Mouse (Mus musculus) adrenal gland, postnatal 10 days (tissue): ENCODE measurements at regions not wholly inside any gene's neighbourhood (a gene's known extent, or its start where the extent isn't known, plus 50 kb on each side); places are given as distances from the start of the nearest gene placed in this dataset.
"Not testable (repeated sequence)": the region's sequence is repeated elsewhere in the genome, so short reads cannot be mapped to it uniquely, and the experiment has no call there.

ENCODE experiments used
- DNase-seq: peaks from one replicate; pipeline ENCODE4 v3.0.0; 2021; ENCODE audit warnings: mixed read lengths

- no peak for DNase-seq
Observed at GRCm38 (mm10) chr10:118050152-118050641, 91.4 kb upstream of the Mdm1 start.

DNA sequence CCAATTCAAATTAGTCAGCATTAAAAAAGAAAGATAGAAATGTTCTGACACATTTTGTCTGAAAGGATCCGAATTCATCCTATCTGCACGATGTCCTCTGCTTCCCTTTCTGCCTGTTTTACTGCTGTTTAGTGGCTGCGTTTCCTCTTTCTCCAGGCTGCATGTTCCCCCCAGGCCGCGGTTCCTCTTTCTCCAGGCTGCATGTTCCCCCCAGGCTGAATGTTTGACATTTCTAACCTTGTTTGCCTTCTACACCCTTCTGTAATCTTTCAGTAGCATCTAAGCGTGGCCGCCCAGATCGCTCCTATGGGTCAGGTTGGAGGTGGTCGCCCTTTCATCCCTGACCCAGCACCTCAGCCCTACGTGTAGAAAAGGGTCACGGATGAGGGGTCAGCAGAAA lies 89.6 kb upstream of the Mdm1 start:
- DNase-seq: no peak

DNA sequence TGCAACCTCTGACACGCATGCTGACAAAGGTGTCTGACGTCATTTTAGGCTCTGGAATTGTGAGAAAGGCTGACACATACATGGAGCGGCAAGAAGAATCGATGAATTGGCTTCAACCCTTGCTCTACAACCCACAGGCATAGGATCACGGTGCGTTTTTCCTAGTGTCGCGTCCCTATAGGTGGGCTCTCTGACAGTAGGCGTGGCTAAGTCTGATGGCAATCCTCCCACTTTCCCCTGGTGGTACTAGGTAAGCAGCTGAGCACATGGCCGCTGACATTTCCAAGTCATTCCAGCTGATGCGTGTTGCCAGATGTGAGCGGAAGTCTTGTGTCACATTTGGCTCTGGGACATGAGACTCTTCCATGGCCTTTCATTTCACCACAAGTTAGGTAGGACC lies 89.1 kb upstream of the Mdm1 start:
- DNase-seq: no peak

DNA sequence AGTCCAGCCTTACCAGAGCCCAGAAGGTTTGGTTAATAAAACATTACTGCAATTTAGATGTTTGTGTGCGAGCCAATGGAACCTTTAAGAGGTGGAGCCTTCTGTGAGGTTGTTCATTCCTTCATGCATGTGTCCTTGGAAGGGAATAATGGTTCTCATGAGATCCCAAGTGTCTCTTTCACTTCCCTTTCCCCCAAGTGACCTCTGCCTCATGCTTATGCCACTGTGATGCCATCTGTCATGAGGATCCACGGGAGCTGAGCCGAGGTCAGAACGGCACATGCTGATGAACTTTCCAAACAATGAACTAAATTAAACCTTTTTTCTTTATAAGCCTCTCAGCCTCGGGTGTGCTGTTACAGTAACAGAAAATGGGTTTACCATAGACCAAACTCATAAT lies 88.6 kb upstream of the Mdm1 start:
- DNase-seq: no peak

DNA sequence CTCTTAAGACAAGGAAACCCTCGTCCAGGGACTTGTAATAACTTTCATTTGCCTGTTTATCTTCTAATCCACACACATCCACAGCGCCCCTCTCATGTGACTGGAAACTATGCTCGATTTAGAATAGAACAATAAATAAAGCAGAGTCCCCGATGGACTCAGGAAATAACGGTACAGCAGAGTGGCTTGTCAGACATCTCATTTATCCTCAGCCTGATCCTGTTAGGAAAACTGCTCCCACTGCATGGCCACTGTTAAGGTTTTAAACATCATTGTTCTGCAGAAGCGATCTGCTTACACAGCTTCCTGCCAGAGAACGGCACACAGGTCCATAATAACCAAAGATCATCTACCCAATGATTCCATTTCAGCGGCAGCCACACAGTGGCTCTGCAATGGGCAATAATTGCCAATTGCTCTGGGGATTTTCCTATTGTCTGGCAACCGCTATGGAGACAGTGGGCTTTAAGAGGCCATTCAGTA lies 84.8 kb upstream of the Mdm1 start:
- no peak for DNase-seq

GRCm38 (mm10) chr10:118057516-118057915 lies 84.1 kb upstream of the Mdm1 start:
- no peak for DNase-seq

- no peak for DNase-seq
Observed at GRCm38 (mm10) chr10:118064816-118065216, 76.8 kb upstream of the Mdm1 start.

DNA sequence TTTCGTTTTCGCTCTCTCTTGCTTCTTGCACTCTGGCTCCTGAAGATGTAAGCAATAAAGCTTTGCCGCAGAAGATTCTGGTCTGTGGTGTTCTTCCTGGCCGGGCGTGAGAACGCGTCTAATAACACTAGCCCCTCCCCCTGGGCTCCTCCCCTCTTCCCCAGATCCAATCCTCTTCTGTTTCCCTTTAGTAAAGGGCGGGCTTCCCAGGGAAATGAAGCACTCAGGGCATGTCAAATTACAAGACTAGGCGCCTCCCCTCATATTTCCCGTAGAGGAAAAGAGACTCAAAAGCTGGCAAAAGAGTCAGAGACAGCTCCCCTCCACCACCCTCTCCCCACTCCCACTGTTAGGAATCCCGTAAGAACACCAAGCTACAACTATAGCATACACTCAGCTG lies 65.3 kb upstream of the Mdm1 start:
- DNase-seq: not testable (repeated sequence)

GRCm38 (mm10) chr10:118081636-118082166 lies 59.9 kb upstream of the Mdm1 start:
- DNase-seq: no peak

GRCm38 (mm10) chr10:118083035-118083720 lies 58.4 kb upstream of the Mdm1 start:
- DNase-seq: no peak

DNA sequence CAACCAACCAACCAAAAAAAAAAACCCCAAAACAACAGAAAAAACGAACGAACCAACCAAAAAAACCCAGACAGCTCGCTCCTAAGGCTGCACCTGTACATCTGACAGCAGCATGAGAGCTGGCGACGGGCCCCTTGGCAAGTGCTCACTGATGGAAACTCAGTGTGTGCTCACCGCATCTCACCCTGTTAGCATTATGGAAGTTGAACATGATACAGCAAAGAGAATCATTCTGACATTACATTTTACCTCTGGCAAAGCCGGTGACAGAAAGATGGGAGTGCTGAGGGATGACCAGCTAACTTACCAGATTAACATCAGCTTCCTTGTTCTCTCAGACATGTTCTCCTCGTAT lies 57.9 kb upstream of the Mdm1 start:
- no peak for DNase-seq

DNA sequence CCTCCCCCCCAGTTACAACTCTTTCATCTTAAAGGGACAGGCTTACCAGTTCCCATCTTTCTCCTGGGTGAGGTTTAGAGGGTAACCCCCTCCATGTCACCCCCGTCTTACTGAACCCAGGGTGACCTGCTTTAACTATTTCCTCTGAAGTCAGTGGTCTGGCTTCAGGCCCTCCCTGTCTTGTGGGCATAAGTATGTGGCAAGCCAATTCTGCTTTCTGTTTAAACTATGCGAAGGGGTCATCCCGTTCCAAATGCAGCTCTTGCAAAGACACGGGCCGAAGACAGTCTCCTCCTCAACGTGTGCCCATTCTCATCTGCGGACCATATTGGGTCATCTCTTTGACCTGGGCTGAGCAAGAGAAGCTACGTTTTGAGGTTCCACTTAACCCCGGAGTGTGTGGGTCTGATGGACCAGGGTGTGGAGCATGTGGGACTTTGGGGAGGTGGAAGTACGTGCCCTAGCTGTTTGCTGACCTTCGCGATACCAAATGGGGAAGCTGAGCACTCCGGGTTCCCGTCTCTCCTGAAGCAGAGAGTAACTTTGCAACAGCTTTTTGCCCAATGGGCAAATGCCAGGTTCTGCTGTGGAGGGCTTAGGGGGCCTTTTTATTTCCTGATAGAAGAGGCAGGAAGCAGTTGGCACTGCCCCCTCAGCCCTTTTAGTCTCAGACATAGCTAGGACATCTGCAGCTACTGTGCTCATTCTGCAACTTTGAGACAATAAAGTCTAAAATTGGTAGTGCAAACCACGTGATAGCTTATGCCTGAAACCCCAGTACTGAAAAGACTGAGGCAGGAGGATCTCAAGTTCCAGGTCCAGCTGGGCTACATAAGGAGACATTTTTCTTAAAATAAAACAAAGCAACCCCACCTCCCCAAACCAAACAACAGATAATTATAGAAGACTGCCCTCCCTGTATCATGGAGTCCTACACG lies 56.3 kb upstream of the Mdm1 start:
- no peak for DNase-seq

DNA sequence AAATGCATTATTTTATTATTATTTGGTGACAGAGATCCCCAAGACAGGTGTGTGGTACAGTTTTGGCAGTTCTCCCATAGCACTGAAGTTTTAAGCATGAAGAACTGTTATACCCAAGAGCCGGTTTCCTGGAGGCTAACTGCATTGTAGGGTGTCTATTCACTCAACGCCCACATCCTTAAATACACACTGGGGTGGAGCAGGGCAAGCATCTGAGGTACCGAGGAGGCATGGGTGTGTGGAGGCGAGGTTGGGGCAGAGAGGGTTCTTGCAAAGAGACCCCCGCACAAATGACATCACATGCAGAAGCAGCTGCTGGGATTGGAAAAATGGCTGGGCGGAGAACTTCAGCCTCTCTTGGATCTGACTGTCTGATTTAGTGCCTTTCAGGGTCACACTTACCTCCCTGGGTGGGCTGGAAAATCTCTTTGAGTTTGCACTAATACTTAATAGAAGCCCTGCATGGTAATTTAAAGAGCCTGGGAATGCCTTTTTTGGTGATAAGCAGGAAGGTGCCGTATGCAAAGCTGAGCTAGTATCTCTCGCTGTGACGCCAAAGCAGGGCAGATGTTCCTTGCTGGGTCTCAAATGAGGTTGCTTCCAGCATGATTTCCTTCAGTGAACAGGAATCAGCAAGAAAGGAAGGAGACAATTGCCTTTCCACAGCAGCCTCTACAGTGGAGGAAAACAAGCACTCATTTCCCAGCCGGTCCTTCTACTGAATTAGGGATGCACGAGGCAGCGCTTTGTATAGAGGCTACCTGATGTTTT lies 53.9 kb upstream of the Mdm1 start:
- no peak for DNase-seq

DNA sequence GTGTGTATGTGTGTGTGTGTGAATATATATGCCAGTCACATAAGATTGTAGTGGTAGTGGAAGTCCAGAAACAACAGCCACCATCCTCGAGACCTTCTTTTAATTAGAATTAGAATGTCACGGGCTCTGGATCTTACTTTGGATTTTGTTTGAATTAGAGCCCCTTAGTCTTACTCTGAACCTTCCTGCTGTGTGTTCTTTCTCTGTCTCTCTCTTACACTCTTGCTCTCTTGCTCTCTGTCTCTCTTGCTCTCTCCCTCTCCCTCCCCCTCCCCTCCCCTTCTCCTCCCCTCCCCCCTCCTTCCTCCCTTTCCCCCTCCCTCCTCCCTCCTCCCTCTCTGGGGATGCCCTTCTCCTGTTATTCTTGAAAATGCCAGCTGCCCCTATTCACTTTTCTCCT lies 53.1 kb upstream of the Mdm1 start:
- DNase-seq: no peak

DNA sequence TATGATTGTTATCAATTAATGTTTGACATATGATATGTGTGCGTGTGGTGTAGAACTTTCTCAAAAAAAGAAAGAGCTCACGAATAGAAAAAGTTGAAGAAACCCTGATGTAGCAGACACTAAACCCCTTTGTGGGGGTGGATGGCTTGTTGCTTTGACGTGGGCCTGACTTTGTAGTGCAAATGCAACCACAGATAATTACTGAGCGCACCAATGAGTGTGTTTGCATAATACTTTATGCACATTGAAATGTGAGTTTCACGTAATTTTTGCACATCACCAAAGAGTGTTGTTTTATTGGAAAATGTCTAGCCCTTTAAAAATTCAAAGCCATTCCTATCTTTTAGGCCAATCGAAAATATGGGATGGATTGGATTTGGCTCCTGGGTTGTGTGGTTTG lies 51.7 kb upstream of the Mdm1 start:
- no peak for DNase-seq

DNA sequence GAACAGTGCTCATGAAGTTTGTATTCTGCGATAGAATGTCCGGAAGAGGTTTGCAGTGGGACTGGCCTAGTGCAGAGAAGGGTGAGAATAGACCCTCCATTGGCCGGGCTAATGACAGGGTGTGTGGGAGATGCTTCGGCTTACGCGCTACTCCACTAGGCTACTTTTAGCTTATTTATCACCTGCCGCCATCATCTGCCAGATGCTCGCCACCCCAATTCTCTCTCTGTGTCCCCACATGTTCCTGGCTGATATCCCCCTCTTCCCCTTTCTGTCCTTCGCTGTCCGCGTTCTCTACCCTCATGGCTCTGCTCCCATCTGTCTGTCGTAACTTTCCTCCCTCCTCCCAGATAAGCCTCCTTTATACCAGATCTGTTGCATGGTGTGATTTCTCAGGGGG lies 50.1 kb upstream of the Mdm1 start:
- no peak for DNase-seq
